Mouse (Mus musculus) ovary, adult 10 weeks (tissue): ENCODE data around the gene Tmem59. TPM values are rescaled to one million over a fixed set of nuclear protein-coding genes. Genes with fewer than 3 reads are reported as not detected.

Source experiments
- polyA plus RNA-seq: library from polyadenylated mRNA; stranded (reverse); fragments of 350-450 nt; fragmentation: Illumina TruSeq; extraction: RNeasy Lipid Tissue Mini Kit (QIAGEN cat#74804); gene quantifications from one replicate; pipeline ENCODE4 v1.2.3, GENCODE M21; 2014

The Tmem59 gene
- 644 TPM for polyA plus RNA-seq

DNA sequence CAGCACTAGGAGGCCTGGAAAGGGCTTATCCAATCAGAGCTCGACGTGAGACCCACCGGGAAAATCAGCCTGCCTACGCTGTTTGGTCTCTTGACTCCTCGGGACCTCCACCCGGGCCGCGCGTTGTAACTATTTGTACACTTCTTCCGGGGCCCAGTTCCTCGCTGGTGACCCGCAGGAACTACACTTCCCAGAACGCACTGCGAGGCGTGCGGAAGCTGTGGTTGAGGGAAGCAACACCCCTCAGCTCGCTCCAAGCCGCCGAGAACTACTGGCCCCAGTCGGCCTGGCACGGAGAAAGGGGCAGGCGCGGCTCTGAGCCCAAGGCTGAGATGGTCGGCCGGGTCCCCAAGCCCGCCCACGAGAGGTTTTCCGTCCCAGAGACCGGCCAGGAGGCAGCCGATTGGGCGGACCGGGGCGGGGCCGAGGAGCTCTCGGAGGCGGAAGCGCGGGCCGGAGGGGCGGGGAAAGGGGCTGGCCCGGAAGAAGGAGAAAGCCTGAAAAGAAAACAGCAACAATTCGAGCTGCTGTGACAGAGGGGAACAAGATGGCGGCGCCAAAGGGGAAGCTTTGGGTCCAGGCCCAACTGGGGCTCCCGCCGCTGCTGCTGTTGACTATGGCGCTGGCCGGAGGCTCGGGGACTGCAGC is at the start of gene Tmem59:
Gene Tmem59 (plus strand): TSS at position 218 of the 648 bp plus-strand sequence.

DNA sequence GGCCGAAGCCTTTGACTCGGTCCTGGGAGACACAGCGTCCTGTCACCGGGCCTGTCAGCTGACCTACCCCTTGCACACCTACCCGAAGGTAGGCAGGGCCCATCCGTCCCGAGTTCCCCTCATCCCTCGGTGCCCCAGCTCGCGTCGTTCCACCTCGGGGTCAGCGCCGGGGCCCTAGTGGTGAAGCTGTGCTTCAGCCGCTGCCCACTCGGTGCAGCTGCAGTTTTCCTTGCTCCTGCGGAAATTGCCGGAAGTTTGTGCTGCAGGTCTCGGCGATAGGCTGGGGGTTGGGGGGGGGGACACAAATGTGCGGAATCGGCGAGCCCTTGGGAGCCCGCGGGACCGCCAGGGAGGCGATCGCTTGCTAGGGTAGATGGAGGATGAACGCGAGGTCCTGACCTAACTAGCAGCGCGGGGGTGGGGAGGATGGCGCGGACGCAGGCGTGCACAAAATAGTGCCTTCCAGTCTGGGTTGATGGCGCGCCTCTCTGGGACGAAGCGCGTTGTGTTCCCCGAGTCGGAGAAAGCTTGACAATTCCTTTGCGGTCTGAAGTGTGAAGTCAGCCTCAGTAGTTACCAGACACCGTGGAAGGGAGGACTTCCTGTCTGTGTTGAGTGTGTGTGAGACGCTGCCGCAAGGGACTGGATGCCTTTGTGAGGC is 761 bp downstream of the Tmem59 start, which contains the start of gene Tceanc2:
Gene Tceanc2 (minus strand): TSS at position 287 of the 661 bp plus-strand sequence.

DNA sequence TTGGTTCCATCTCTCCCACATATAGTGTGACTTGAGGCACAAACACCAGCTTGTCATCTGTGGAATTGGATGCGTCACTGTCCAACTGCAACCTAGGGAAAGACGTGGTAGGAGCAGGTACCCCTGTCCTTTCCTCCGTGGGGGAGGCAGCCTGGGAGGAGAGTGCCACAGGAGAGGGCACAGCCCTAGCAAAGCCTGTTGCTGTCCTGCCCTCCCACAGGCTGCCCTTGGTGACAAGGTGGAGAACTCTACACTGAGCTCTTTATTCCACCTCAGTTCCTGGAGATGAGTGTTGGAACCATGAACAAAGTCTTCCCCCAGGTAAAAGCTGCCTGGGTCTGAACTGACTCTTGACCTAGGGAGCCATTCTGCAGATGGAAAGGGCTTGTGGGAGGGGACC is 30.7 kb downstream of the Tmem59 start, which contains the start of gene Ldlrad1:
Gene Ldlrad1 (plus strand): TSS at position 301 of the 400 bp plus-strand sequence.

Other genes with a start within 250 kb of the Tmem59 start
- 21.8 TPM for gene Mrpl37, start 111.5 kb upstream of the Tmem59 start, polyA plus RNA-seq
- 1.5 TPM for gene Cyb5rl, start 111.4 kb upstream of the Tmem59 start, polyA plus RNA-seq
- gene Cdcp2, start 81.5 kb upstream of the Tmem59 start, polyA plus RNA-seq: not detected
- gene Tceanc2, start 717 bp downstream of the Tmem59 start, polyA plus RNA-seq: 48.4 TPM
- gene Ldlrad1, start 30.8 kb downstream of the Tmem59 start, polyA plus RNA-seq: not detected
- gene Lrrc42, start 75.1 kb downstream of the Tmem59 start, polyA plus RNA-seq: 52.7 TPM
- gene Hspb11, start 75.2 kb downstream of the Tmem59 start, polyA plus RNA-seq: 99.8 TPM
- 1.3 TPM for gene Dio1, start 128.8 kb downstream of the Tmem59 start, polyA plus RNA-seq
- gene Yipf1, start 136.0 kb downstream of the Tmem59 start, polyA plus RNA-seq: 36.7 TPM
- gene Ndc1, start 189.4 kb downstream of the Tmem59 start, polyA plus RNA-seq: 63.8 TPM